Mouse (Mus musculus) lung, postnatal 0 days (tissue): ENCODE measurements around the gene Csk.
A peak's percentile ranks its signal among the peaks of the same experiment; 100 is the strongest.

Experiments used
- CTCF ChIP-seq: IDR thresholded peaks from 2 replicates; pipeline ENCODE4 v1.5.1; 2016; ENCODE audit warnings: antibody characterized with exemption, mild to moderate bottlenecking
- EP300 ChIP-seq: IDR thresholded peaks from 2 replicates; pipeline ENCODE4 v1.6.1; 2016; ENCODE audit warnings: antibody characterized with exemption, mild to moderate bottlenecking, control low read depth

GRCm38 (mm10) chr9:57633481-57634024 is 19.9 kb downstream of the Csk start:
- TF ChIP-seq CTCF (peak; percentile 51), EP300 (no peak)
